Mouse (Mus musculus) lung, adult 18-20 months (tissue): ENCODE results near the gene Gtpbp2.

ENCODE experiments used
- DNase-seq, 2 experiments: peaks; one replicate each; pipeline ENCODE4 v3.0.0; 2022; ENCODE audit warnings: mixed read lengths in 2 of 2

The Gtpbp2 gene

GRCm38 (mm10) chr17:46160686-46161085, at the start of gene Gtpbp2:
Gene Gtpbp2 (plus strand): TSS chr17:46161032.
- peak; percentile 98 to 99 for DNase-seq

GRCm38 (mm10) chr17:46115489-46115888, 45.3 kb upstream of the Gtpbp2 start:
- peak; percentile 64 to 80 for DNase-seq

DNA sequence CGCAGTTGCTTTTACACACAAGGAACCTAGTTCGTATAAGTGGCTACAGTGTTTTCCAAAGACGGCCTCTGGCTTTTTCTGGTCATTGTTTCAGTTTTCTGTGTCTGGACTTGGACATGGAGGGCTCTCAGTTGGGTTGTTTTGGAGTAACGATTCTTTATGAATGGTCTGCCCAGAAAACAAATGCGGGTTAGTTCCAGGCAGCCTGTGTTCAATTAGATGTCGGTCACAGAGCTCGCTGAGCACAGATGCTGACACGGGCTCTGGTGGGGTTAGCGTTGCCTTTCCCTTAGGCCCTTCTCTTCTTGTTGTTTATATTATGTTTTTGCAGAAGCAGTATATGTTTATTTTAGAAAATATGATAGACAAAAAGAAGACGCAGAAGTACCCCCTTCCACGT, 44.7 kb upstream of the Gtpbp2 start:
- DNase-seq, result no peak

DNA sequence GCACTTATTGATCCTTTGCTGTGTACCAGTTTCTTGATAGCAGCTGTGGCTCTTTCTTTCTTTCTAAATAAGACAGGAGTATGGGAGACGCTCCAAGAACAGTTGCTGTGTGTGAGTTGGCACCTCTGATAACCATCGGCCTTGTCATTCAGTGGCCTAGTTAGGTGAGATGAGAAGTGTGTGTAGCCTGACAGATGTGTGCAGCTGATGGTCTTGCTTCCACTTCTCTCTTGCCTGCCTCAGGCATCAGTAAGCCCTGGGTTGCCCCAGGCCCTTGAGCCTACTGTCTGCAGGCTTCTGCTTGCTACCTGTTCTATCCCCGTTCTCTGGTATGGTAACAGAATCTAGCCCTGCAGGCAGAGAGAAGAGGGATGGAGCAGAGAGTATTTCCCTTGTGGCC, 44.0 kb upstream of the Gtpbp2 start:
- no peak for DNase-seq

DNA sequence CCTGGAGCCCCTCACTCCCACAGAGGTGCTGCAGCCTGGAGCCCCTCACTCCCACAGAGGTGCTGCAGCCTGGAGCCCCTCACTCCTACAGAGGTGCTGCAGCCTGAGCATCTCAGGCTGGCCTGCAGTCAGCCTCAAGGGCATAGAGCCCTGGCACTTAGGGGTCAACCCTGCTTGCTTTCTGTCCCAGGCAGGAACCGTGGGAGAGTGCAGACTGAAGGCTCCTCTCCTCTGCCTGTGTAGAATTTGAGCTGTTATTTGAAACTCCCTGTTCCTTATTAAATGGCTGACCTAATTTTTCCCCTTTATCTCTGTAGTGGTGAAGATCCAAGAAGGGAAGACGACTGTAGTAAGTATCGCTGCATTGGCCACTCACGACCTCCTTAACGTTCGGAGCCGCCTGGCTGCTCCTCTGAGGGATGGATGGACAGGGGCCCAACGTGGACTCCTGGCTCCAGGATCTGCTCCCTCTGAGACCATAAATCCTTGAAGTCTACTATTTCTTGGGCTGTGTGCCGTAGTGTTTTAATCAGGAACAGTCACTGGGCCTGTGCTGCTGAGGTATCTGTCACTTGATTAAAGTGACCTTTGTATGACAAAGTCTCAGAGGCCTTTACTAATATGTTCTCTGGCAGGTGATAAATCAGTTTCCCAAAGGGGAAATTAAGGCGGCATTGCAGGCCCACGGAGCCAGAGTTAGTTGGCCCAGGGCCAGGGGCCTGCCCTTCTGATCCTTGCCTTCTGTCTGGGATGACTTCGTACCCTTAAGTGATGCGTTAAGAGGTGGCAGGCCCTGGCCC, 43.0 kb upstream of the Gtpbp2 start:
- DNase-seq, result no peak

DNA sequence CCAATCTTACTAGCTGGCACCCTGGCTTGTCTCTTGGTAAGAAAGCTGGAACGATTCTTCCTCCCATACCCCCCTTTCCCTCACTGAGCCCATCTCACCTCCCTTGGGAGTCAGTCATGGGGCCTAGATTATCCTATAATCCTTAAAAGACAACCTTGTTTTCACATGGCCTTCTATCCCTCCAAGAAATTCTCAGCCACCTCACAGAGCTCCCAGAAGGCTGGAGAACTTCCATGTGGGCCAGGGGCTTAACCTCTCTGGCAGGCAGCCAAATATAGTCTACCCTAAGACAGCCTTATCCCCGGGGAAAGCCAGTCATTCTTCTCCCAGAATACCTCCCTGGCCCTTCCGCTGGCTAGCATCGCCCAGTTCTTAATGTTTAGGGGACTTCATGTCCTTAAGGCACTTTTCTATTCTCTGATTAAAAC, 42.4 kb upstream of the Gtpbp2 start:
- no peak for DNase-seq

DNA sequence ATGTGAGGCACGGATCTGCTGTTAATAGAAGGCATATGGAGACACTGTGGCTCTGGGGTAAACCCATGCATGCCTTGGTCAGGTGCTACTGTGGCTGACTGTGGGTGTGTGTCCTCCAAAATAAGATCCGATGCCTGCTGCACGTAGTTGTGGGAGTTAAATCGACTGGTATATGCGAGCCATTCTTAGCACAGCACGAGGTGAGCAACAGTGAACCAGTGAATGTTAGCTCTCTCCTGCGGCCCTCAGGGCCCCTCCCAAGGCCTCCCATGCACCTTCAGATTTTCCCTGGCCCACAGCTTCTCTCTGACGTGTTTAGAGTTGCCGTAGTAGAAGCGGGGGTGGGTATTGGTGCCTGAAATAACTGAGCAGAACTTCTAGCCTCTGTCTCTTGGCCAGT, 41.2 kb upstream of the Gtpbp2 start:
- no peak for DNase-seq

- DNase-seq, result no peak
These were observed 38.0 kb upstream of the Gtpbp2 start for GRCm38 (mm10) chr17:46122791-46123190.

GRCm38 (mm10) chr17:46123285-46123684, 37.5 kb upstream of the Gtpbp2 start:
- DNase-seq, result no peak

DNA sequence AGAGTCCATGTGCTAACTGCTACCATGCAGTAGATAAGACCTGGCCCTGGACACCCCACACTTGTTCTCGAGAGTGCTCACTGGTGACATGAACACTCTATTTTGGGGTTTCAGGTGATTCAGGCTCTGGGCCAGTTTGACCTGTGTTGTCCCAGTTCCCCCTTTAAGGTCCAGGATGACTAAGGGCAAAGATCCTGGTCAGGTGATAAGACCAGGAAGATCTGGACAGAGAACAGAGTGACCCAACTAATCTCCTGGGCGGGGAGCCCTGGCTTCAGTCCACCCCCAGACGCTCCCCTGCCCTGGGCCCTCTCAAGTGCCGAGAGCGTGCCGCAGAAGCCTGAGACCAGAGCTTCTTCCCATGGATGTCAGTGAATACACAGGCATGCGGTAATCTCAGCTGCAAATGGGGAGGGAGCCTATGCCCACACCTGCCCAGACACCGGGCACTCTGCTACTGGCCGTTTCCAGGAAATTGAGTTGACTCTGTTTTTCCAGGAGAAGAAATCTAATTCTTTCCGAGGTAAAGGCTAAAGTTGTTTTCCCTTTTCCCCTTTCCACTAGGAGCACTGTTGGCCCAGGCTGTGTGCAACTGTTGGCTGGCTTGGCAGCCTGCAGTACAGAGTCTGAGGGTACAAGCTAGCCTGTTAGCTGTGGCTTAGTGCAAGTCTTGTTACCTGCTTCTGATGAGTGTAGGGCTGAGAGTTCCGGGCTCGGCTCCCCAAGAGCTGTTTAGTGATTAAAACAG, 36.7 kb upstream of the Gtpbp2 start:
- no peak for DNase-seq

DNA sequence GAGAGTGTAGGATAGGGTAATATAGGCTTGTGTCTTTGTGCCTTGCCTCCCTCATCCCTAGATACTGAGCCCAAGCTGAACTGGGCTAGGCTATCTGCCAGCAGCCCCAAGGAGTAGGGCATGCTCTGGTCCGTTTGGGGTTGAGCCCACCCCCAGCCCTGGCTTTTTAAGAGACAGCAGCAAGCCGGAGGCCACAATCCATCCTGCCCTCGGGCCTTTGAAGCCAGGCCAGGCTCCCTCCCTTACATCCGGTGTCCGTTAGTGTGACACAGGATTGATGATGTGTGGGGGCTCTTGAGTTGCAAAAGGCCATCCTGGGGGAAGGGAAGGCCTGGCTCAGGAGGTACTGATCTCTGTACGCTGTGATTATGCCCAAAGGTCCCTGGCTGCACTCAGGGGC, 34.2 kb upstream of the Gtpbp2 start:
- DNase-seq, result peak; percentile 66 to 77

- DNase-seq, result no peak
These were observed 32.9 kb upstream of the Gtpbp2 start for GRCm38 (mm10) chr17:46127814-46128493.

DNA sequence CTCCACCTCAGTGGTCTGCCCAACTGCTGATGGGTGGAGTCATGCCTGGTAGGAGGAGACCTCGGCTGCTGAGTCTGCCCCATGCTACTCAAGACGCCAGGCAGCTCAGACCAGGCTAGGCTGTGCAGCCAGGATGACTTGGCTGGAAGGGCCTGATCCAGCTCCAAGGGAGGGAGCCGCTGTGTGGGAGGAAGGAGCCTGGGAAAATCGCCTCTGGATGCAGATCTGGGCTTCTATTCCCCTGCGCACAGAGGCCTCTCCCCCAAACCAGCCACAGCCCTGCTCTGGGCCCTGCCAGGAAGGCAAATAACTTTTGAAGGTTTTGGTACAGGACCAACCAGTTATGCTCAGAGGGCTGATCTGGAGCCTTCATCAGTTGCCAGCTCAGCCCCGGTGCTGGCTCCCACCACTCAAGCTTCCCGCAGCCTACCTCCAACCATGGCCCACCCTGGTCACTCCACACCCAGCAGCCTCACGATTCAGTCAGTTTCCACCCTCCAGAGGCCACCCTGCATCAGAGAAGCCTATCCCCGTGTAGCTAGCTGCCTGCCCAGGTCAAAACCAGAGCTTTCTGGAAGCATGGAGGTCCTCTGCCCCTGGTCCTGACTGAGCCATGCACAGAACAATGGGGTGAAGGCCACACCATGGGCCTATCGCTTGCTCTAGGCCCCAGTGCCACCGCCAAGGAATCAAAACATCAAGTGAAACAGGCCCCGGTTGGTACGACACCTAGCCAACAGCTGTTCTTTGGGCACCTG, 30.9 kb upstream of the Gtpbp2 start:
- peak; percentile 63 to 64 for DNase-seq

- DNase-seq, result peak; percentile 67 to 74
These were observed 28.6 kb upstream of the Gtpbp2 start for GRCm38 (mm10) chr17:46132058-46132718.

GRCm38 (mm10) chr17:46132862-46133261, 28.0 kb upstream of the Gtpbp2 start:
- DNase-seq, result no peak

GRCm38 (mm10) chr17:46138563-46139236, 22.1 kb upstream of the Gtpbp2 start:
- DNase-seq, result peak in 1 of 2 experiments; percentile 61

- no peak for DNase-seq
These were observed 21.0 kb upstream of the Gtpbp2 start for GRCm38 (mm10) chr17:46139872-46140271.

- peak; percentile 91 to 94 for DNase-seq
These were observed 17.0 kb upstream of the Gtpbp2 start, which contains the start of gene Rsph9 for GRCm38 (mm10) chr17:46143578-46144423. Gene Rsph9 (minus strand): TSS chr17:46144216.

GRCm38 (mm10) chr17:46152847-46153782, 7.7 kb upstream of the Gtpbp2 start, which contains the start of gene Mad2l1bp:
Gene Mad2l1bp (minus strand): TSS chr17:46153553.
- DNase-seq, result peak; percentile 93 to 95
